8 mouse cellular contexts compared by ENCODE assay signal in genomic region chr11:80382626-80383018, GRCm38 (mm10). TPM values are rescaled to one million over a fixed set of nuclear protein-coding genes. Genes with fewer than 3 reads are reported as not detected.
DNase-seq lines count a peak whose midpoint lies in the region; ATAC-seq and TF ChIP-seq lines count a peak whose summit lies in the region.

No protein-coding gene starts in this region.

- peak overlapping the region; percentile 77 for H3K4me2 ChIP-seq in lung, embryonic 14.5 days
- peak overlapping the region; percentile 73 for H3K4me2 ChIP-seq in hindbrain, postnatal 0 days (ENCODE audit: low read depth, low read length)

- ATAC-seq in lung, embryonic 14.5 days (ENCODE audit: insufficient read depth) = peak; percentile 28
- peak; percentile 47; the same call in 1 of the 2 replicates for ATAC-seq in hindbrain, postnatal 0 days

- peaks cover 28% of the 10 kb centered on the region for H3K36me3 ChIP-seq in lung, embryonic 14.5 days (ENCODE audit: insufficient read depth)
- peaks cover 31% of the 10 kb centered on the region for H3K36me3 ChIP-seq in forebrain, embryonic 10.5 days (replicated peaks)
- no peaks in the 10 kb centered on the region; the same call in 1 of the 2 replicates for H3K36me3 ChIP-seq in hindbrain, postnatal 0 days (ENCODE audit: insufficient read depth, low read length)

- peaks cover 11% of the 10 kb centered on the region; the same call in 1 of the 2 replicates for H3K4me1 ChIP-seq in lung, embryonic 14.5 days (ENCODE audit: insufficient read depth)
- H3K4me1 ChIP-seq in forebrain, embryonic 10.5 days = peaks cover 41% of the 10 kb centered on the region
- peaks cover 16% of the 10 kb centered on the region for H3K4me1 ChIP-seq in hindbrain, postnatal 0 days (ENCODE audit: insufficient read depth, low read length)

- DNase-seq in lung, embryonic 14.5 days = peak; percentile 57
- no peak for DNase-seq in lung, postnatal 36 days
- peak; percentile 11 for DNase-seq in adrenal gland, postnatal 25 days
- peak; percentile 38 for DNase-seq in forebrain, embryonic 10.5 days (ENCODE audit: extremely low spot score, low spot score)
- DNase-seq in hindbrain, postnatal 0 days (ENCODE audit: low spot score) = peak; percentile 45
- peak; percentile 26 to 42 for DNase-seq in lung, postnatal 4 days
- peak; percentile 37 for DNase-seq in spleen, adult 12 weeks (ENCODE audit: low spot score)
- DNase-seq in yolk sac, embryonic 10.5 days (ENCODE audit: low spot score) = no peak

- peak overlapping the region; percentile 75 for H3K27ac ChIP-seq in lung, embryonic 14.5 days (ENCODE audit: low read depth)
- peak overlapping the region; percentile 98 for H3K27ac ChIP-seq in forebrain, embryonic 10.5 days
- peak overlapping the region; percentile 90 for H3K27ac ChIP-seq in hindbrain, postnatal 0 days

- WGBS in lung, embryonic 14.5 days = 7% methylated on average over 12 of the region's 12 CpGs
- 9% methylated on average over 12 of the region's 12 CpGs for whole genome bisulfite sequencing in forebrain, embryonic 10.5 days
- WGBS in hindbrain, postnatal 0 days = 6% methylated on average over 12 of the region's 12 CpGs

- H3K9ac ChIP-seq in lung, embryonic 14.5 days = peak overlapping the region; percentile 100
- peak overlapping the region; percentile 84 for H3K9ac ChIP-seq in hindbrain, postnatal 0 days (replicated peaks; ENCODE audit: low read length)

- H3K9me3 ChIP-seq in lung, embryonic 14.5 days (ENCODE audit: low read depth, low read length) = no peaks in the 10 kb centered on the region
- no peaks in the 10 kb centered on the region for H3K9me3 ChIP-seq in forebrain, embryonic 10.5 days
- no peaks in the 10 kb centered on the region for H3K9me3 ChIP-seq in hindbrain, postnatal 0 days (ENCODE audit: low read length)

- H3K27me3 ChIP-seq in lung, embryonic 14.5 days (ENCODE audit: insufficient read depth, low read length) = no peaks in the 10 kb centered on the region
- H3K27me3 ChIP-seq in forebrain, embryonic 10.5 days (ENCODE audit: poor library complexity, severe bottlenecking) = no peaks in the 10 kb centered on the region
- no peaks in the 10 kb centered on the region for H3K27me3 ChIP-seq in hindbrain, postnatal 0 days (ENCODE audit: insufficient read depth, low read length)

- TF ChIP-seq CTCF in lung, embryonic 14.5 days (IDR thresholded peaks at IDR 0.05; ENCODE audit: low read depth) = no peak
- no peak for TF ChIP-seq CTCF in hindbrain, postnatal 0 days (IDR thresholded peaks at IDR 0.05; ENCODE audit: low read depth)

- peak overlapping the region; percentile 95 for H3K4me3 ChIP-seq in lung, embryonic 14.5 days (ENCODE audit: low read depth, low read length)
- H3K4me3 ChIP-seq in forebrain, embryonic 10.5 days = peak overlapping the region; percentile 92
- peak overlapping the region; percentile 60 for H3K4me3 ChIP-seq in hindbrain, postnatal 0 days (ENCODE audit: low read length)

RNA-seq across cellular contexts. Expression of gene Zfp207, which starts 0.5 kb away (rescaled TPM):
- 274 TPM in 2 replicates for polyA plus RNA-seq in lung, embryonic 14.5 days (2014; fragmentation: Nextera tagmentation; extraction: Ambion mirVana)
- 158 and 187 TPM in 2 replicates for total RNA-seq in adrenal gland, postnatal 25 days (2021)
- polyA plus RNA-seq in forebrain, embryonic 10.5 days (2016; fragmentation: Nextera tagmentation; extraction: Ambion mirVana) = 301 and 320 TPM in 2 replicates
- total RNA-seq in hindbrain, postnatal 0 days (2014; rRNA removed) = 192 and 228 TPM in 2 replicates
- 141 and 149 TPM in 2 replicates for polyA plus RNA-seq in hindbrain, postnatal 0 days (2015; fragmentation: Nextera tagmentation; extraction: Ambion mirVana)

RNA-seq across cellular contexts. Expression of gene 5730455P16Rik, which starts 4.8 kb away (rescaled TPM):
- 20.1 and 21.8 TPM in 2 replicates for polyA plus RNA-seq in lung, embryonic 14.5 days (2014; fragmentation: Nextera tagmentation; extraction: Ambion mirVana)
- total RNA-seq in adrenal gland, postnatal 25 days (2021) = 21.0 and 23.3 TPM in 2 replicates
- 26.5 and 29.4 TPM in 2 replicates for polyA plus RNA-seq in forebrain, embryonic 10.5 days (2016; fragmentation: Nextera tagmentation; extraction: Ambion mirVana)
- 22.8 and 24.2 TPM in 2 replicates for total RNA-seq in hindbrain, postnatal 0 days (2014; rRNA removed)
- 46.2 and 49.2 TPM in 2 replicates for polyA plus RNA-seq in hindbrain, postnatal 0 days (2015; fragmentation: Nextera tagmentation; extraction: Ambion mirVana)

RNA-seq across cellular contexts. Expression of gene Psmd11, which starts 45.8 kb away (rescaled TPM):
- polyA plus RNA-seq in lung, embryonic 14.5 days (2014; fragmentation: Nextera tagmentation; extraction: Ambion mirVana) = 296 and 301 TPM in 2 replicates
- 151 and 166 TPM in 2 replicates for total RNA-seq in adrenal gland, postnatal 25 days (2021)
- polyA plus RNA-seq in forebrain, embryonic 10.5 days (2016; fragmentation: Nextera tagmentation; extraction: Ambion mirVana) = 414 and 424 TPM in 2 replicates
- 31.2 and 35.1 TPM in 2 replicates for total RNA-seq in hindbrain, postnatal 0 days (2014; rRNA removed)
- polyA plus RNA-seq in hindbrain, postnatal 0 days (2015; fragmentation: Nextera tagmentation; extraction: Ambion mirVana) = 272 and 284 TPM in 2 replicates

Comparison
In these comparisons a context has a peak if more than half of its experiments do, and no peak if none do; other contexts are left out.
1. DNase-seq: peak in lung, embryonic 14.5 days (single experiment), adrenal gland, postnatal 25 days (single experiment), forebrain, embryonic 10.5 days (single experiment), hindbrain, postnatal 0 days (single experiment), lung, postnatal 4 days (2 of 2) and spleen, adult 12 weeks (single experiment); none in lung, postnatal 36 days (single experiment) and yolk sac, embryonic 10.5 days (single experiment).
2. Peak in every context shown above with its lines, with median percentiles within 50 percentile points of each other: H3K27ac ChIP-seq and H3K4me3 ChIP-seq.